Comparison of ENCODE assay signal across 10 mouse cellular contexts in genomic region chr4:45851640-45852051, GRCm38 (mm10). TPM values are rescaled to one million over a fixed set of nuclear protein-coding genes. Genes with fewer than 3 reads are reported as not detected.
DNase-seq lines count a peak whose midpoint lies in the region; ATAC-seq and TF ChIP-seq lines count a peak whose summit lies in the region.
"Had no signal": no experiment of that assay in that cellular context is flagged by ENCODE, and none has a peak within 500 bp of the region (broad histone marks: within the 10 kb centered on the region; RNA-seq: fewer than 3 reads in every experiment).

No protein-coding gene starts in this region.

- H3K27me3 ChIP-seq in lung, postnatal 0 days (replicated peaks; ENCODE audit: insufficient read depth, low read length), result no peaks in the 10 kb centered on the region

- no peak for ATAC-seq in cerebellum, adult (ENCODE audit: insufficient number of reproducible peaks, low FRiP score, low TSS enrichment)
- ATAC-seq in lung, postnatal 0 days, result peak; percentile 68

- peak; percentile 3 for DNase-seq in cerebellum, adult 9-11 months
- peak; percentile 48 for DNase-seq in adrenal gland, postnatal 25 days
- DNase-seq in kidney, adult 18-20 months, result peak; percentile 58
- no peak for DNase-seq in lung, postnatal 0 days (ENCODE audit: low spot score)
- no peak for DNase-seq in spleen, adult 18-20 months
- DNase-seq in heart, postnatal 10 days, result no peak
- no peak for DNase-seq in right cerebral cortex, postnatal 14 days

- no peak overlapping the region for H3K27ac ChIP-seq in lung, postnatal 0 days (ENCODE audit: low read length)

- intact Hi-C loops in heart, postnatal 10 days (cut with DNase I), result loop anchor here (10.0 kb wide), 2 partner anchors 67 to 837 kb away; partner anchors contain the start of genes Polr1e and Zbtb5

- no peak for TF ChIP-seq CTCF in lung, postnatal 0 days (IDR thresholded peaks at IDR 0.05)

- no peak overlapping the region for H3K4me3 ChIP-seq in lung, postnatal 0 days (ENCODE audit: low read depth, low read length)

- H3K4me1 ChIP-seq in lung, postnatal 0 days (ENCODE audit: insufficient read depth, low read depth, low read length), result no peaks in the 10 kb centered on the region; the same call in 1 of the 2 replicates

- no peaks in the 10 kb centered on the region for H3K9me3 ChIP-seq in lung, postnatal 0 days (ENCODE audit: low read length)

- no peaks in the 10 kb centered on the region for H3K36me3 ChIP-seq in lung, postnatal 0 days (ENCODE audit: insufficient read depth, low read length)

- WGBS in lung, postnatal 0 days, result 28% methylated on average over 3 of the region's 3 CpGs

- H3K9ac ChIP-seq in lung, postnatal 0 days (replicated peaks; ENCODE audit: low read depth), result no peak overlapping the region

- H3K4me2 ChIP-seq in lung, postnatal 0 days (replicated peaks; ENCODE audit: low read depth, low read length), result no peak overlapping the region

- TF ChIP-seq EP300 in lung, postnatal 0 days (IDR thresholded peaks at IDR 0.05), result no peak

RNA-seq across cellular contexts. Expression of gene Stra6l, which starts 3.2 kb away (rescaled TPM):
- total RNA-seq in adrenal gland, postnatal 25 days (2021), result 0.24 and 1.0 TPM in 2 replicates
- 0.05 TPM in 1 of 2 replicates, not detected in the other for polyA plus RNA-seq in lung, postnatal 0 days (2015; fragmentation: Nextera tagmentation; extraction: Ambion mirVana)
- not detected for total RNA-seq in heart, postnatal 10 days (2021)
- total RNA-seq: hematopoietic stem cell, adult 5-6 weeks had no signal
- polyA plus RNA-seq: C2C12 had no signal

RNA-seq across cellular contexts. Expression of gene Igfbpl1, which starts 24.9 kb away (rescaled TPM):
- not detected in 2 replicates for total RNA-seq in adrenal gland, postnatal 25 days (2021)
- polyA plus RNA-seq in lung, postnatal 0 days (2015; fragmentation: Nextera tagmentation; extraction: Ambion mirVana), result not detected in 2 replicates
- total RNA-seq in heart, postnatal 10 days (2021), result 1 to 10 TPM; 2.6 to 3.8 TPM
- total RNA-seq: hematopoietic stem cell, adult 5-6 weeks had no signal
- polyA plus RNA-seq: C2C12 had no signal

RNA-seq across cellular contexts. Expression of gene Ccdc180, which starts 38.5 kb away (rescaled TPM):
- 0.18 and 0.38 TPM in 2 replicates for total RNA-seq in adrenal gland, postnatal 25 days (2021)
- 1.4 and 2.9 TPM in 2 replicates for polyA plus RNA-seq in lung, postnatal 0 days (2015; fragmentation: Nextera tagmentation; extraction: Ambion mirVana)
- not detected for total RNA-seq in heart, postnatal 10 days (2021)
- total RNA-seq: hematopoietic stem cell, adult 5-6 weeks had no signal

RNA-seq across cellular contexts. Expression of gene Aldh1b1, which starts 52.8 kb away (rescaled TPM):
- 32.9 and 42.0 TPM in 2 replicates for total RNA-seq in adrenal gland, postnatal 25 days (2021)
- 3.7 and 5.5 TPM in 2 replicates for polyA plus RNA-seq in lung, postnatal 0 days (2015; fragmentation: Nextera tagmentation; extraction: Ambion mirVana)
- 10 to 100 TPM; 44.4 to 45.5 TPM for total RNA-seq in heart, postnatal 10 days (2021)
- polyA plus RNA-seq: C2C12 had no signal

Comparison
In these comparisons a context has a peak if more than half of its experiments do, and no peak if none do; other contexts are left out.
1. DNase-seq: peak in cerebellum, adult 9-11 months (single experiment), adrenal gland, postnatal 25 days (single experiment) and kidney, adult 18-20 months (single experiment); none in lung, postnatal 0 days (single experiment), spleen, adult 18-20 months (0 of 2), heart, postnatal 10 days (0 of 2) and right cerebral cortex, postnatal 14 days (single experiment).